Mouse (Mus musculus) testis, adult 2 months (tissue): ENCODE measurements around the gene Lmnb2. TPM values are rescaled to one million over a fixed set of nuclear protein-coding genes. Genes with fewer than 3 reads are reported as not detected.

Experiments used
- H3K27ac ChIP-seq: fragments of 200-500 bp; 2 replicates; pipeline ENCODE4 v1.5.1; 2012; ENCODE audit warnings: low read depth, low read length; ENCODE audit not compliant: control insufficient read depth, insufficient read depth
- H3K27me3 ChIP-seq: fragments of 200-500 bp; 2 replicates; pipeline ENCODE4 v1.6.1; 2012; ENCODE audit warnings: mild to moderate bottlenecking, low read length, moderate library complexity; ENCODE audit not compliant: control insufficient read depth, insufficient read depth
- H3K36me3 ChIP-seq: fragments of 200-500 bp; 2 replicates; pipeline ENCODE4 v1.6.1; 2012; ENCODE audit warnings: mild to moderate bottlenecking, low read length; ENCODE audit not compliant: control insufficient read depth, insufficient read depth
- H3K4me1 ChIP-seq: fragments of 200-500 bp; 2 replicates; pipeline ENCODE4 v1.6.1; 2012; ENCODE audit warnings: low read length; ENCODE audit not compliant: control insufficient read depth, insufficient read depth
- H3K4me3 ChIP-seq: fragments of 200-500 bp; 2 replicates; pipeline ENCODE4 v1.5.1; 2012; ENCODE audit warnings: low read depth, mild to moderate bottlenecking, low read length, moderate library complexity, mixed read lengths; ENCODE audit not compliant: control insufficient read depth
- CTCF ChIP-seq: fragments of 200-500 bp; IDR thresholded peaks from 2 replicates; pipeline ENCODE4 v1.5.1; 2012; ENCODE audit warnings: low read depth, mild to moderate bottlenecking, inconsistent platforms, low read length, moderate library complexity; ENCODE audit not compliant: control insufficient read depth, insufficient read depth, insufficient replicate concordance
- POLR2A ChIP-seq: fragments of 200-500 bp; IDR thresholded peaks from 2 replicates; pipeline ENCODE4 v1.6.1; 2012; ENCODE audit warnings: low read depth, mild to moderate bottlenecking, inconsistent platforms, low read length, moderate library complexity; ENCODE audit not compliant: control insufficient read depth
- polyA plus RNA-seq: library from polyadenylated mRNA; depleted of rRNA; stranded (reverse); fragments of >200 nt; gene quantifications from 2 replicates; pipeline ENCODE4 v1.2.3, GENCODE M21; 2012

Gene Lmnb2
- polyA plus RNA-seq, 1 experiment = 177 TPM

DNA sequence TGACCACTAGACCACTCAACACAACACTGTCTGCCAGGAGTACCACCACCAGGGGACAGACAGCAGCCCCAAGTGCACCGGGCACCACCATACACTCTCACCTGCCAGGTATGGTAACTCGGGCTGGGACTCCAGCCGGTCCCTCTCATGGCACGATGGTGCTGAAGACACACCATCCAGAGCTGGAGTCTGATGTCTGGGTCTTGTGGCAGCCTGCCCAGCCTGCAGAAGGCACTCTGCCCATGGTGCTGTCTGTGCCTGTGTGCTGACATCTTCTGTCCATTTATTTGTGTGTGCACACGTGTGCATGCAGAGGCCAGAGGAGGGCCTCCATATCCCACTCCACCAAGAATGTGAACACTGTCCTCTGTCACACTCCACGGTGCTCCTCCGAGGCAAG, 22.9 kb downstream of the Lmnb2 start:
- Histone ChIP-seq H3K27ac (no peak overlapping the region), H3K4me1 (peaks cover 29% of the 10 kb centered on the region), H3K4me3 (no peak overlapping the region), H3K36me3 (no peaks in the 10 kb centered on the region), H3K27me3 (no peaks in the 10 kb centered on the region)
- no peak for TF ChIP-seq CTCF
- TF ChIP-seq POLR2A = no peak

DNA sequence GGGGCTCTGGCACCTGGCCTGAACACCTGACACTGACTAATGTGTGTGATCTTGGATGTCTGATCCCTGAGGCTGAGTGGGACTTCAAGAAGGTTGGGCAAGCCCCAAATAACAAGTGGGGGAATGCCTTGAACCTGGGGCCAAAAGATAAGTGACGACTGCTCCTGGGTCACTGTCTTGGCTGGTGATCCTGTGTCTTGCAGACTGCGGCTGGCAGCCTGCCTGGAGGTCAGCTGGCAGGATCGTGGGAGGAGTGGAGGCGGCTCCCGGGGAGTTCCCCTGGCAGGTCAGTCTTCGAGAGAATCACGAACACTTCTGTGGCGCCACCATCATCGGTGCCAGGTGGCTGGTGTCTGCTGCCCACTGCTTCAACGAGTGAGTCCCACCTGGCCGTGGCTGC, 30.9 kb downstream of the Lmnb2 start:
- TF ChIP-seq POLR2A (no peak), CTCF (no peak)
- peaks cover 4% of the 10 kb centered on the region for H3K4me1 ChIP-seq
- H3K27ac ChIP-seq = no peak overlapping the region
- H3K27me3 ChIP-seq = no peaks in the 10 kb centered on the region
- no peaks in the 10 kb centered on the region for H3K36me3 ChIP-seq
- H3K4me3 ChIP-seq = no peak overlapping the region

DNA sequence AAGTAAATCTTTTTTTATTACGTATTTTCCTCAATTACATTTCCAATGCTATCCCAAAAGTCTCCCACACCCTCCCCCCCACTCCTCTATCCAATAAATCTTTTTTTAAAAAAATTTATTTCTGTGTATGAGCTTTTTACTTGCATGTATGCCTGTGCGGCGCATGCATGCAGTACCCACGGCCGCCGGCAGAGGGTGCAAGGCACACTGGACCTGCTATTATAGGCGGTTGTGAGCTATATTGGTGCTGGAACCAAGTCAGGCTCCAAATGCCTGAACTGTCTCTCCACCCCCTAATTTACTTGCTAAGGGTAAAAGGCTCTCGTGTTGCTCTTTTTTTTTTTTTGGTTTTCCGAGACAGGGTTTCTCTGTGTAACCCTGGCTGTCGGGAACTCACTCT, 36.7 kb downstream of the Lmnb2 start:
- Histone ChIP-seq H3K27ac (no peak overlapping the region), H3K4me3 (no peak overlapping the region), H3K27me3 (no peaks in the 10 kb centered on the region), H3K4me1 (peaks cover 3% of the 10 kb centered on the region), H3K36me3 (no peaks in the 10 kb centered on the region)
- TF ChIP-seq CTCF (peak; percentile 96), POLR2A (no peak)

DNA sequence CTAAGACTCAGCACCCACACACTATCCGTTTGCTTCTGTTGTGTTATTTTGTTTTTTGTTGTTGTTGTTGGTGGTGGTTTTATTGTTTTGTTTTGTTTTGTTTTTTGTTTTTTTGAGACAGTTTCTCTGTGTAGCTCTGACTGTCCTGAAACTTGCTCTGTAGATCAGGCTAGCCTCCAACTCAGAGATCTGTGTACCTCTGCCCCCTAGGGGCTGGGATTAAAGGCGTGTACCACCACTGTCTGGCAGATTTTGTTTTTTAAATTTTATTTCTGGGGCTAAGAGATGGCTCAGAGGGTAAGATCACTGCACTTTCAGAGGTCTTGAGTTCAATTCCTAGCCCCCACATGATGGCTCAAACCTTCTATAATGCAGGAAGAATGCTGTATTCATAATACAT, 37.1 kb downstream of the Lmnb2 start:
- no peak overlapping the region; the same call in 1 of the 2 replicates for H3K4me3 ChIP-seq
- H3K36me3 ChIP-seq = no peaks in the 10 kb centered on the region
- TF ChIP-seq CTCF = no peak
- no peak for TF ChIP-seq POLR2A
- no peaks in the 10 kb centered on the region for H3K27me3 ChIP-seq
- peaks cover 3% of the 10 kb centered on the region for H3K4me1 ChIP-seq
- no peak overlapping the region for H3K27ac ChIP-seq

DNA sequence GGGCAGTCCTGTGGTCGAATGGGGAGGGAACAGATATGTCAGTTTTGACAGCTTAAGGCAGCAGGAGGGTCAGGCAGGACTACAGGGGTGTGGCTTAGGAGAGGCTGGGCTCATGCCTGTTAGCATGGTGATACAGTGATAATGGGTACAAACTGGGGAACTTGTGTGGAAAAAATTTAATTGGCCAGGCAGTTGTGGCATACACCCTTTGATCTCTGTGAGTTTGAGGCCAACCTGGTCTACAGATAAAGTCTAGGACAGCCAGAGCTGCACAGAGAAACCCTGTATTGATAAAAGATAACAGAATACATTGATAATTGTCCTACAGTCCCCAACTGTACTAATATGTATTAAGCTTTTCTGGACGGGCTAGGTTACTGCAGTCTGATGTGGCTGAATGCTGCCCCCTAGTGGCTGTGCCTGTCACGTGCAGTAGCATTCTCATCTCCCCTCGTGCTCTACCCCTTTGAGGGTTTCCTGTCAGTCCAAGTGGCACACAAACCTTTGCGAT, 37.9 kb downstream of the Lmnb2 start:
- Histone ChIP-seq H3K27ac (no peak overlapping the region), H3K4me1 (peaks cover 3% of the 10 kb centered on the region), H3K27me3 (no peaks in the 10 kb centered on the region), H3K4me3 (no peak overlapping the region; the same call in 1 of the 2 replicates), H3K36me3 (no peaks in the 10 kb centered on the region)
- no peak for TF ChIP-seq POLR2A
- peak; percentile 99; the same call in 1 of the 2 replicates for TF ChIP-seq CTCF

DNA sequence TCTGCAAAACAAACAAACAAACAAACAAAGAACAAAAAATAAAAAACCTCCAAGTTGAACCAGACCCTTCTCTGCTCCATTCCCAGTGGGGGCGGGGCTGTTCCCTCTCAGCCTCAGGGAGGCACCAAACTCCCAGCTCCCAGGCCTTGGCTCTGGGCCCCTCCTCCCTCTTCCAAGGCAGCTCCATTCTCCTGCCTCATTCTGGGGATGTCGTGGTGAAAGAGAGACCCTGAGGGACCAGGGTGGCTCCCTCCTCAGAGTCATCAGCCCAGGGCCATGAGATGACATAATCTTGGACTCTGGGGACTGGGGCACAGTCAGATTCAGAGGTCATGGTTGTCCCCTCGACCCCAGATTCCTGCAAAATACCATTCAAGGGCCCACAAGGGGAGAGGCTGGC, 41.5 kb downstream of the Lmnb2 start:
- H3K27me3 ChIP-seq = no peaks in the 10 kb centered on the region
- TF ChIP-seq POLR2A (no peak), CTCF (no peak)
- H3K27ac ChIP-seq = no peak overlapping the region
- peaks cover 3% of the 10 kb centered on the region for H3K4me1 ChIP-seq
- no peak overlapping the region for H3K4me3 ChIP-seq
- no peaks in the 10 kb centered on the region for H3K36me3 ChIP-seq

DNA sequence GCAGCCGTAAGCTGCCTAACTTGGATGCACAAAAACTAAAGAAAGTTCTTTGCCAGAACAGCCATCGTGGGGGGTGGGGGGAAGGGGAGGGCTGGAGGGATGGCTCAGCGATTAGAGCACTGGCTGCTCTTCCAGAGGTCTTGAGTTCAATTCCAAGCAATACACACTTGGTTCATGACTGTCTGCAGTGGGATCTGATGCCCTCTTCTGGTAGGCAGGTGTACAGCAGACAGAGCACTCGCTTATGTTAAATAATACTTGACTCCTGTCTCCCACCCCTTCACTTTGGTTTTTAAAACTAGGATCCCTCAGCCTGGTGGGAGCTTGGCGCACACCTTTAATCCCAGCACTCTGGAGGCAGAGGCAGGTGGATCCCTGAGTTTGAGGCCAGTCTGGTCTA, 42.0 kb downstream of the Lmnb2 start:
- H3K27ac ChIP-seq = no peak overlapping the region
- no peaks in the 10 kb centered on the region for H3K27me3 ChIP-seq
- H3K36me3 ChIP-seq = no peaks in the 10 kb centered on the region
- H3K4me1 ChIP-seq = peaks cover 3% of the 10 kb centered on the region
- TF ChIP-seq CTCF (no peak; the same call in 1 of the 2 replicates), POLR2A (no peak)
- H3K4me3 ChIP-seq = no peak overlapping the region

DNA sequence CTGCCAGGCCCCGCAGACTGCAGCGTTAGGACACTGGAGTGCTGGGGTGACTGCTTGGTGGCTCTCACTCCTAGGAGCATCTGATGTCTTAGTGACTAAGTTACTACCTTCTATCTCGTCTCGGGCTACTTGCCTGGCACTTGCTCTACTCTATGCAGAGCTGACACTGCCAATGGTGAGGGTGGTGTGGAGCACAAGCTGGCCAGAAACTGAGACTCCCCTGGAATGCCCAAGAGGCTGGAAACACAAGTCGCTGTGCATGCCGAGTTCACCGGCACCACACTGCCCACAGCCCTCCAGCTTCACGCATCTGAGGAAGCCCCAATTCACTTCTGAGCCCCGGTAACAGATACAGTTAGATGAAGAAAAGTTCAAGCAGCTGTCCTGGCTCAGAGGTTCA, 44.0 kb downstream of the Lmnb2 start:
- no peaks in the 10 kb centered on the region for H3K36me3 ChIP-seq
- no peaks in the 10 kb centered on the region for H3K27me3 ChIP-seq
- no peaks in the 10 kb centered on the region for H3K4me1 ChIP-seq
- no peak overlapping the region for H3K27ac ChIP-seq
- H3K4me3 ChIP-seq = no peak overlapping the region
- TF ChIP-seq POLR2A = no peak
- no peak for TF ChIP-seq CTCF

DNA sequence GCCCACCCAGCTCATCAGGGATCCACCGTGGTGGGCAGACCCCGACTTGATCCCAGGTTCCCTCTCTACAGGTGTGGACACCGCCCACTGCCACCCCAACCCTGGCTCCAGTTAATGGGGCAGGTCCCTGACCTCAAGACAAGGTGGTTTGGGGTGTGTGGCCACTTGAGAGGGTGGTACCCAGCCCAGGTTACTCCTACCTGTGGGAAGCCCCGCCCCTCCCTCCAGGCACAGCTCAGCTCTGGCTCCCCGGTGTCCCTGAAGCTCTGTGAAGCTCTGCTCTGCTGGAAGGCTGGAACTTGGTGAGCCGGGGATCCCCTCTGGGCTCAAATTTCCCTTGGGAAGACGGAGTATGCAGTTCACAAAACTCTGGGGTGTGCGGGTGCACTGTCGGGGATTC, 46.5 kb downstream of the Lmnb2 start, which contains the start of gene Tmprss9:
Gene Tmprss9 (plus strand): TSS at position 268 of the 400 bp plus-strand sequence.
- Histone ChIP-seq H3K4me3 (no peak within 1 kb of the TSS), H3K36me3 (no peaks in the 10 kb centered on the region), H3K27me3 (no peaks in the 10 kb centered on the region), H3K27ac (no peak within 1 kb of the TSS), H3K4me1 (no peaks in the 10 kb centered on the region)
- TF ChIP-seq POLR2A = no peak
- no peak for TF ChIP-seq CTCF
